Mouse (Mus musculus) E14TG2a.4 (cell line): Measurements from ENCODE around the gene Clrn3.

Experiments
- CTCF ChIP-seq: conservative IDR thresholded peaks from 2 replicates; pipeline ENCODE4 v1.5.1; 2014; ENCODE audit warnings: low read length
- NANOG ChIP-seq: IDR thresholded peaks from 2 replicates; pipeline ENCODE4 v1.6.1; 2014; ENCODE audit warnings: borderline replicate concordance, low read length, mixed read lengths
- POU5F1 ChIP-seq: IDR thresholded peaks from 2 replicates; pipeline ENCODE4 v1.6.1; 2014; ENCODE audit warnings: low read length, borderline replicate concordance

GRCm38 (mm10) chr7:135485116-135485795, 43.2 kb downstream of the Clrn3 start:
- TF ChIP-seq CTCF (no peak), NANOG (no peak), POU5F1 (no peak)
